Mouse (Mus musculus): ENCODE results near the gene Ccser2. TPM values are rescaled to one million over a fixed set of nuclear protein-coding genes. Genes with fewer than 3 reads are reported as not detected.

Ccser2 gene
- polyA plus RNA-seq, 1 experiment, result 32.8 TPM

DNA sequence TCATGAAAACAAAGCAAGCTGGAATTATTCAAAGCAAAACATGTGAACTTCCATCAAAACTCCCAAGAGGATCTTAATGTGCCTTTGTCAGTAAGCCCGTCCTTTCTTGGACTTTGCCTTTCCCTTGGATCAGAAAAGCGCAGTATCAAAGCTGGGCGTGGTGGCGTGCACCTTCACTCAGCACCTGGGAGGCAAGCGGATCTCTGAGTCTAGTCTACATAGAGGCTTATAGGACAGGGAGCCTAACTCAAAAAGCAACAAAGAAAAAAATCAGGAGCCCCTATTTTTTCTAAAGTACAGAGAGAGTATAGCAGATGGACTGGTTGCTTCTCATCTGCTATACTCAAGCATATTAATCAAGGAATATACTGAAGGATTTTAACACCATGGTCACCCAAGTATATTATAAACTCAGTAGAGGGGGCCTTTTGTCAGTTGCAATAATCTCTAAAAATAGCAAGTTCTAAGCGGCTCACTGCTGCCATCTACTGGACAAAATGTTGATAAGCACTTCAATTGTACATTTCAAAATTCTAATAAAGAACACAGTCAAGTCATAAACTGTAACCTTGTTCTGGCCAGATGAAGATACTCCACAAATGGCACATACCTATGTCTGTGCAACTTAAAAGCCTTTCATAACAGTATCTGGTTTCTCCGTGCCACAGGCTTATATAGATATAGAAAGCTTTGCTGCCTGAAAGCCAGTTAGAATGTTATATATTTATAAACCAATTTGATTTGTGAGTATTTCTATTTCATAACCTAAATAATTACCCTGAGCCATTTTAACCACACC is 31.3 kb downstream of the Ccser2 start:
- Histone ChIP-seq H3K4me1 (ENCODE audit: control insufficient read depth, insufficient read depth, low read length) (peaks cover 2% of the 10 kb centered on the region), H3K9me3 (replicated peaks; ENCODE audit: control insufficient read depth, insufficient read depth, low read length, poor library complexity, severe bottlenecking) (no peaks in the 10 kb centered on the region; the same call in none of the 2 replicates), H3K27ac (ENCODE audit: insufficient read depth, low read length) (no peak overlapping the region), H3K9ac (ENCODE audit: low read depth, poor library complexity, severe bottlenecking) (no peak overlapping the region), H3K27me3 (ENCODE audit: control insufficient read depth, insufficient read depth, low read length, poor library complexity, severe bottlenecking) (no peaks in the 10 kb centered on the region), H3K36me3 (ENCODE audit: control insufficient read depth, insufficient read depth, low read length, poor library complexity, severe bottlenecking) (peaks cover 19% of the 10 kb centered on the region), H3K4me3 (ENCODE audit: low read depth, low read length) (no peak overlapping the region)
- no peak for TF ChIP-seq EP300 (IDR thresholded peaks at IDR 0.05; ENCODE audit: insufficient read depth, low read depth, low read length)
- TF ChIP-seq POLR2A (IDR thresholded peaks at IDR 0.05; ENCODE audit: insufficient read depth, low read length), result no peak
- no peak for TF ChIP-seq CTCF (IDR thresholded peaks at IDR 0.05; ENCODE audit: low read depth, low read length)

DNA sequence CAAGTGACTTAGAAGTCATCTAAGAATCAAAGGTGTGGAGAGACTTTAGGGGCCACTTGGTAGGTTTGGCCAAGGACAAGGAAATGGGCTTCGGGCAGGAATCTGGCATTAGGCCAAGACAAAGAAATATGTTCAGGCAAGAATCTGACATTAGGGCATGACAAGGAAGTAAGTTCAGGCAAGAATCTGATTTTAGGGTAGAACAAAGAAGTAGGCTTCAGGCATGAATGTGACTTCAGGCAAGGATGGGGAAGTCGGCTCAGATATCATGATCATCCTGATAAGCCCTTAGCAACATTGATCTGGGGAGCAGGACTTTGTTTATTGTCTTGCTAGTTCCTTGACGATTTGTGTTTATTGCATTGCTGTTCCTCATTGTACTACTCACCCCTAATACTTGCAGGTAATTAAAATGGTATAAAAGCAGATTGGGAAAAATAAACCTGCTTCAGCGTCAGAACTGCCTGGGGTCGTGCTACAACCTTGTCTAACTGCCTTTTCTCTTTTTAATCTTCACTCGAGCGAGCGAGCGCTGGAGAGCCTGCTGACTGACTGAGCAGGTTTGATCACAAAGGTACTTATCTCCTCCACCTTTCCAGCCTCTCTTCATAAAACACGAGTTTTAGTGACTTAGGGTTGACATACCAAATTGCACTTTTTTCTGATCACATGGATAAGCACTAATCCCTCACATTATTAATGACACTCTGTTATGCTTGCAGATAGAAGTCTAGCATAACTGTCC is 35.8 kb downstream of the Ccser2 start:
- peaks cover 11% of the 10 kb centered on the region for H3K36me3 ChIP-seq (ENCODE audit: control insufficient read depth, insufficient read depth, low read length, poor library complexity, severe bottlenecking)
- no peak overlapping the region for H3K27ac ChIP-seq (ENCODE audit: insufficient read depth, low read length)
- TF ChIP-seq CTCF (IDR thresholded peaks at IDR 0.05; ENCODE audit: low read depth, low read length) (no peak), POLR2A (IDR thresholded peaks at IDR 0.05; ENCODE audit: insufficient read depth, low read length) (no peak), EP300 (IDR thresholded peaks at IDR 0.05; ENCODE audit: insufficient read depth, low read depth, low read length) (no peak)
- no peaks in the 10 kb centered on the region for H3K4me1 ChIP-seq (ENCODE audit: control insufficient read depth, insufficient read depth, low read length)
- H3K9ac ChIP-seq (ENCODE audit: low read depth, poor library complexity, severe bottlenecking), result no peak overlapping the region
- no peak overlapping the region for H3K4me3 ChIP-seq (ENCODE audit: low read depth, low read length)
- H3K27me3 ChIP-seq (ENCODE audit: control insufficient read depth, insufficient read depth, low read length, poor library complexity, severe bottlenecking), result no peaks in the 10 kb centered on the region
- no peaks in the 10 kb centered on the region for H3K9me3 ChIP-seq (replicated peaks; ENCODE audit: control insufficient read depth, insufficient read depth, low read length, poor library complexity, severe bottlenecking)

DNA sequence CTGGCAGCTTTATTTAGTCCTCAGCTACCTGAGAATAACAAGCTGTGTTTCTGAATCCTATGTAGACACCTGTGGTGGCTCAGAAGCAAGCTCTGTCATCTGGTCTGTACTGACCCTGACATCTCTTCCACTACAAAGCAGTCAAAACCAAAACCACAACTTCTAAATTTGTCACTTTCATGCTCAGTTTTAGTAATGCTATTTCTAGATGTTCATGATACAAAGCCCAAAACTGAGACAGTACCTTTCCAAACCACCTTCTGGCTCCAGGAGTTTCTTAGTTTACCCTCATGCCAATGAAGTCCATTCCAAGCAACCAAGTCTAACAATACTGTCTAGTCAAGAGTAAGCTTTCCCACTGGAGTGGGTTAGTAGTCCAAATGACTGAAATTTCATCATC is 36.5 kb downstream of the Ccser2 start:
- H3K4me3 ChIP-seq (ENCODE audit: low read depth, low read length), result no peak overlapping the region
- no peaks in the 10 kb centered on the region for H3K9me3 ChIP-seq (replicated peaks; ENCODE audit: control insufficient read depth, insufficient read depth, low read length, poor library complexity, severe bottlenecking)
- no peak overlapping the region for H3K9ac ChIP-seq (ENCODE audit: low read depth, poor library complexity, severe bottlenecking)
- no peak for TF ChIP-seq CTCF (IDR thresholded peaks at IDR 0.05; ENCODE audit: low read depth, low read length)
- no peak for TF ChIP-seq POLR2A (IDR thresholded peaks at IDR 0.05; ENCODE audit: insufficient read depth, low read length)
- TF ChIP-seq EP300 (IDR thresholded peaks at IDR 0.05; ENCODE audit: insufficient read depth, low read depth, low read length), result no peak
- H3K27ac ChIP-seq (ENCODE audit: insufficient read depth, low read length), result no peak overlapping the region
- H3K4me1 ChIP-seq (ENCODE audit: control insufficient read depth, insufficient read depth, low read length), result no peaks in the 10 kb centered on the region
- no peaks in the 10 kb centered on the region for H3K27me3 ChIP-seq (ENCODE audit: control insufficient read depth, insufficient read depth, low read length, poor library complexity, severe bottlenecking)
- H3K36me3 ChIP-seq (ENCODE audit: control insufficient read depth, insufficient read depth, low read length, poor library complexity, severe bottlenecking), result peaks cover 11% of the 10 kb centered on the region; the same call in 1 of the 2 replicates

DNA sequence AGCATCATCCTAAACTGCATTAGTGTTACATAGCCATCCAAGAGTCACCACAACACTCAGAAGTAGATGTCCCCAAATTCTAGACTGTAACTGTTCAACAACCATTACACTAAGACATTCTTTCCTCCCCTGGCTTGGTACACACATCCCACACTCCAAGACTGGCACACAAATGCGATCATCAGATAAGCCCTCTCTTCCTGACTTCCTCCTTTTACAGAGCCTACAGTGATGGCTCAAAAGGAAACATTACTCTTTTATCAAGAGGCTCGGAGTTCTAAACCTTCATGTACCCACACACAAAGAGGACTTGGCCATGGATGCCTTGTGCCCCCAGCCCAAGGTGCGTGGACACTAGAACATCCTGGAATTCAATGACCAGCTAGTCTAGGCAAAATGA is 45.2 kb downstream of the Ccser2 start:
- peaks cover 9% of the 10 kb centered on the region for H3K36me3 ChIP-seq (ENCODE audit: control insufficient read depth, insufficient read depth, low read length, poor library complexity, severe bottlenecking)
- TF ChIP-seq CTCF (IDR thresholded peaks at IDR 0.05; ENCODE audit: low read depth, low read length) (no peak), EP300 (IDR thresholded peaks at IDR 0.05; ENCODE audit: insufficient read depth, low read depth, low read length) (no peak), POLR2A (IDR thresholded peaks at IDR 0.05; ENCODE audit: insufficient read depth, low read length) (no peak)
- no peak overlapping the region for H3K9ac ChIP-seq (ENCODE audit: low read depth, poor library complexity, severe bottlenecking)
- no peaks in the 10 kb centered on the region for H3K9me3 ChIP-seq (replicated peaks; ENCODE audit: control insufficient read depth, insufficient read depth, low read length, poor library complexity, severe bottlenecking)
- no peak overlapping the region for H3K4me3 ChIP-seq (ENCODE audit: low read depth, low read length)
- H3K4me1 ChIP-seq (ENCODE audit: control insufficient read depth, insufficient read depth, low read length), result no peaks in the 10 kb centered on the region
- no peak overlapping the region for H3K27ac ChIP-seq (ENCODE audit: insufficient read depth, low read length)
- no peaks in the 10 kb centered on the region for H3K27me3 ChIP-seq (ENCODE audit: control insufficient read depth, insufficient read depth, low read length, poor library complexity, severe bottlenecking)

DNA sequence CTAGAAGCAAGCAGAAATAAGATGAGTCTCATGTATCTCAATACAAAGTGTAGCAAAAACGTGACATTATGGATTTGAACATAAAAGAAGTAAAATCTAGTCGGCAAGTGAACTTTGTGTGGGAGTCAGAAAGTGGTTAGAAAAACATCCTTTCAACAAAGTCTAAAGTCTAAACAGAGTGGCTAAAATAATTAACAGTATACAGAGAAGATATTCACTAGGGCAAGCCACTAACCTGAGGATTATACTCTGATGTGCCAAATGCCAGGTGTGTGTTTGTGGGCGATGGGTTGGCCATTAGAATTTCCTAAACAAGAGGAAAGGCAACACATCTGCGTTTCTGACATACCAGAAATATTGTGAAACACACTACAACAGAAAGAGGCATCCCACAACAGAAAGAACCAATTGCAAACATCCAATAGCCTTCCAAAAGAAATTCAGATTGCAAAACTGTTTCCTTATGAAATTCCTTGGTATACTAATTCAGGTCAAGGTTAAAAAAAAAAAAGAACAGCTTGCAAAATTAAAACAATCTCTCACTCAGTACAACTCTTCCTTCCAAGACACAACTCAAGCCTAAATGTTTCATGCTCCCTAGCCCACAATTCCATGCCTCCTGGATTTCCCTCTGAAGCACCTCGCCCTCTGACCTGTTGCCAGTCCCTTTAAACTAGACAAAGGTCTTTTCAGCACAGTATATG is 47.1 kb downstream of the Ccser2 start:
- Histone ChIP-seq H3K9ac (ENCODE audit: low read depth, poor library complexity, severe bottlenecking) (no peak overlapping the region), H3K4me1 (ENCODE audit: control insufficient read depth, insufficient read depth, low read length) (no peaks in the 10 kb centered on the region), H3K4me3 (ENCODE audit: low read depth, low read length) (no peak overlapping the region), H3K36me3 (ENCODE audit: control insufficient read depth, insufficient read depth, low read length, poor library complexity, severe bottlenecking) (peaks cover 9% of the 10 kb centered on the region), H3K27me3 (ENCODE audit: control insufficient read depth, insufficient read depth, low read length, poor library complexity, severe bottlenecking) (no peaks in the 10 kb centered on the region), H3K9me3 (replicated peaks; ENCODE audit: control insufficient read depth, insufficient read depth, low read length, poor library complexity, severe bottlenecking) (no peaks in the 10 kb centered on the region), H3K27ac (ENCODE audit: insufficient read depth, low read length) (no peak overlapping the region)
- TF ChIP-seq EP300 (IDR thresholded peaks at IDR 0.05; ENCODE audit: insufficient read depth, low read depth, low read length), result no peak
- no peak for TF ChIP-seq CTCF (IDR thresholded peaks at IDR 0.05; ENCODE audit: low read depth, low read length)
- TF ChIP-seq POLR2A (IDR thresholded peaks at IDR 0.05; ENCODE audit: insufficient read depth, low read length), result no peak

Data from ES-Bruce4 (cell line).